Mouse (Mus musculus) forebrain, embryonic 11.5 days (tissue): ENCODE measurements at regions not wholly inside any gene's neighbourhood (a gene's known extent, or its start where the extent isn't known, plus 50 kb on each side); places are given as distances from the start of the nearest gene placed in this dataset.
A peak's percentile ranks its signal among the peaks of the same experiment; 100 is the strongest.

Experiments
- ATAC-seq: fragments of 200-750 bp; cut with Nextera tagmentation; replicated peaks from 2 replicates; pipeline ENCODE4 v1.8.0; 2017; ENCODE audit warnings: moderate TSS enrichment; ENCODE audit not compliant: low FRiP score
- DNase-seq: peaks from one replicate; pipeline ENCODE4 v3.0.0-alpha.2; 2017; ENCODE audit warnings: low spot score
- H3K27ac ChIP-seq: fragments of 300-500 bp; sonication (generic); 2 replicates; pipeline ENCODE4 v1.5.1; 2014; ENCODE audit warnings: low read depth, low read length
- H3K27me3 ChIP-seq: fragments of 300-500 bp; sonication (generic); 2 replicates; pipeline ENCODE4 v1.6.1; 2014; ENCODE audit warnings: mild to moderate bottlenecking, low read length, mixed read lengths; ENCODE audit not compliant: control insufficient read depth, insufficient read depth
- H3K36me3 ChIP-seq: fragments of 300-500 bp; sonication (generic); 2 replicates; pipeline ENCODE4 v1.6.1; 2014; ENCODE audit warnings: mild to moderate bottlenecking, low read length, moderate library complexity, mixed read lengths; ENCODE audit not compliant: control insufficient read depth, insufficient read depth
- H3K4me1 ChIP-seq: fragments of 300-500 bp; sonication (generic); replicated peaks from 2 replicates; pipeline ENCODE4 v1.6.1; 2014; ENCODE audit warnings: low read length, mixed read lengths; ENCODE audit not compliant: control insufficient read depth, insufficient read depth
- H3K4me2 ChIP-seq: fragments of 300-500 bp; sonication (generic); 2 replicates; pipeline ENCODE4 v1.6.1; 2014; ENCODE audit warnings: low read depth, mild to moderate bottlenecking, low read length, moderate library complexity, mixed read lengths; ENCODE audit not compliant: severe bottlenecking
- H3K4me3 ChIP-seq: fragments of 300-500 bp; sonication (generic); 2 replicates; pipeline ENCODE4 v1.5.1; 2014; ENCODE audit warnings: low read depth, low read length
- H3K9ac ChIP-seq: fragments of 300-500 bp; sonication (generic); 2 replicates; pipeline ENCODE4 v1.6.1; 2014; ENCODE audit warnings: low read length
- H3K9me3 ChIP-seq: fragments of 300-500 bp; sonication (generic); 2 replicates; pipeline ENCODE4 v1.6.1; 2016; ENCODE audit warnings: low read length, mixed read lengths; ENCODE audit not compliant: control insufficient read depth
- WGBS: fragments of 180-500 bp; shearing (Covaris S2); extraction: QIAGEN DNeasy Blood & Tissue Kit; methylation state at CpG from one replicate; pipeline ENCODE4 v1.1.7; 2014; 5-methylcytosine and 5-hydroxymethylcytosine counted together

GRCm38 (mm10) chr3:151210978-151211377 lies 226.7 kb upstream of the Adgrl4 start:
- no peak for ATAC-seq
- WGBS = 87% methylated on average over 4 of the region's 4 CpGs
- Histone ChIP-seq H3K4me2 (no peak overlapping the region), H3K4me3 (no peak overlapping the region), H3K27ac (no peak overlapping the region), H3K4me1 (no peaks in the 10 kb centered on the region), H3K9me3 (no peaks in the 10 kb centered on the region), H3K27me3 (no peaks in the 10 kb centered on the region), H3K9ac (no peak overlapping the region), H3K36me3 (no peaks in the 10 kb centered on the region)
- DNase-seq = no peak

GRCm38 (mm10) chr3:151216764-151217502 lies 220.8 kb upstream of the Adgrl4 start:
- no peak overlapping the region for H3K4me2 ChIP-seq
- no peak overlapping the region for H3K27ac ChIP-seq
- ATAC-seq = no peak
- WGBS = 79% methylated on average over 3 of the region's 3 CpGs
- H3K36me3 ChIP-seq = no peaks in the 10 kb centered on the region
- no peaks in the 10 kb centered on the region for H3K9me3 ChIP-seq
- no peak for DNase-seq
- H3K27me3 ChIP-seq = no peaks in the 10 kb centered on the region
- no peak overlapping the region for H3K9ac ChIP-seq
- H3K4me3 ChIP-seq = no peak overlapping the region
- no peaks in the 10 kb centered on the region for H3K4me1 ChIP-seq

DNA sequence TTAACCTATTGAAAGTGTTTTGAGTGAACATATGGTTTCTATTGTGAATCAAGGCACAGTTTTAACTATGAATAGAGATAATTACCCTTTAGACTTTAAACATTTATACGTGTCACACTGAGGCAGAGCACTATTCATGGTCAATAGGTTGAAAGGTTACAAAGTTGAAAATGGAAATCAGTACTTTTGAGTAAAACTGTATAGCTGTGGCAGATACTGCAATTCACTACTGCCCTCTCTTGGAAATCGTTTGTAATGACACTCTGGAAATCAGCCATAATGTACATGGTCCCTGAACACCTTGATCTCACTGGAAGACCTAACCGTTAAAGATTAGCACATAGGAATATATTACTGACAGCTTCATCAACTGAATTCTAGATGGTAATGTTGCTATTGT lies 215.3 kb upstream of the Adgrl4 start:
- no peak overlapping the region for H3K4me2 ChIP-seq
- DNase-seq = no peak
- H3K9me3 ChIP-seq = no peaks in the 10 kb centered on the region
- ATAC-seq = peak; percentile 66
- no peaks in the 10 kb centered on the region for H3K36me3 ChIP-seq
- WGBS = 18% methylated on average over 3 of the region's 3 CpGs
- H3K4me3 ChIP-seq = no peak overlapping the region
- H3K4me1 ChIP-seq = no peaks in the 10 kb centered on the region
- H3K9ac ChIP-seq = no peak overlapping the region
- H3K27me3 ChIP-seq = no peaks in the 10 kb centered on the region
- H3K27ac ChIP-seq = no peak overlapping the region

GRCm38 (mm10) chr3:151252458-151252857 lies 185.2 kb upstream of the Adgrl4 start:
- Histone ChIP-seq H3K36me3 (no peaks in the 10 kb centered on the region), H3K4me3 (no peak overlapping the region), H3K27me3 (no peaks in the 10 kb centered on the region), H3K9ac (no peak overlapping the region), H3K27ac (no peak overlapping the region), H3K4me1 (no peaks in the 10 kb centered on the region), H3K9me3 (no peaks in the 10 kb centered on the region), H3K4me2 (no peak overlapping the region)
- DNase-seq = no peak
- ATAC-seq = no peak
- 83% methylated on average over 2 of the region's 2 CpGs for WGBS

- Histone ChIP-seq H3K4me1 (no peaks in the 10 kb centered on the region), H3K9ac (no peak overlapping the region), H3K4me2 (no peak overlapping the region), H3K27ac (no peak overlapping the region), H3K27me3 (no peaks in the 10 kb centered on the region), H3K9me3 (no peaks in the 10 kb centered on the region), H3K36me3 (no peaks in the 10 kb centered on the region), H3K4me3 (no peak overlapping the region)
- DNase-seq (no peak), ATAC-seq (no peak)
- WGBS = 80% methylated on average over 3 of the region's 3 CpGs
Observed at GRCm38 (mm10) chr3:151262821-151263220, 174.9 kb upstream of the Adgrl4 start.

GRCm38 (mm10) chr3:151265658-151266057 lies 172.0 kb upstream of the Adgrl4 start:
- no peak overlapping the region for H3K4me3 ChIP-seq
- H3K36me3 ChIP-seq = no peaks in the 10 kb centered on the region
- H3K4me1 ChIP-seq = no peaks in the 10 kb centered on the region
- 21% methylated on average over 2 of the region's 2 CpGs for WGBS
- no peak overlapping the region for H3K9ac ChIP-seq
- no peak overlapping the region for H3K27ac ChIP-seq
- DNase-seq (no peak), ATAC-seq (no peak)
- no peaks in the 10 kb centered on the region for H3K9me3 ChIP-seq
- H3K4me2 ChIP-seq = no peak overlapping the region
- no peaks in the 10 kb centered on the region for H3K27me3 ChIP-seq

- 64% methylated on average over 2 of the region's 2 CpGs for WGBS
- no peaks in the 10 kb centered on the region for H3K9me3 ChIP-seq
- no peak overlapping the region for H3K4me3 ChIP-seq
- H3K36me3 ChIP-seq = no peaks in the 10 kb centered on the region
- no peak overlapping the region for H3K27ac ChIP-seq
- no peaks in the 10 kb centered on the region for H3K4me1 ChIP-seq
- no peak overlapping the region for H3K9ac ChIP-seq
- no peaks in the 10 kb centered on the region for H3K27me3 ChIP-seq
- DNase-seq (no peak), ATAC-seq (no peak)
- H3K4me2 ChIP-seq = no peak overlapping the region
Observed at GRCm38 (mm10) chr3:151269514-151269913, 168.2 kb upstream of the Adgrl4 start.

DNA sequence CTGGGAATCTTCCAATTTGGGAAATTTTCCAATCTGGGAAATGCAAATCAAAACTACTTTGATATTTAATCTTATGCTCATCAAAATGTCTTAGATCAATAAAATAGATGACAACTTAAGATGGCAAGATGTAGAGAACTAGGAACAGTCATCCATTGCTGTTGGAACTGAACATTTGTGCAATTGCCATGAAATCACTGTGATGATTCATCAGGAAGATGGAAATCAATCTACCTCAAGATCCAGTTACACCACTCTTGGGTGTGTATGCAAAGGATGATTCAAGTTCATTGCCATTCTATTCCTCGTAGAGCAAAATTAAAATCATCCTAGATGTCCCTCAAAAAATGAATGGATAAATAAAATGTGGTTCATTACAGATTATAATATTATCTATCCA lies 153.9 kb upstream of the Adgrl4 start:
- Histone ChIP-seq H3K4me2 (no peak overlapping the region), H3K9ac (no peak overlapping the region), H3K27me3 (no peaks in the 10 kb centered on the region), H3K36me3 (no peaks in the 10 kb centered on the region), H3K27ac (no peak overlapping the region), H3K4me1 (no peaks in the 10 kb centered on the region), H3K4me3 (no peak overlapping the region), H3K9me3 (no peaks in the 10 kb centered on the region)
- no peak for DNase-seq
- 93% methylated on average over 1 of the region's 1 CpGs for WGBS
- ATAC-seq = no peak

GRCm38 (mm10) chr3:151293981-151294605 lies 143.6 kb upstream of the Adgrl4 start:
- Histone ChIP-seq H3K4me1 (no peaks in the 10 kb centered on the region), H3K9ac (no peak overlapping the region), H3K27me3 (no peaks in the 10 kb centered on the region), H3K4me3 (no peak overlapping the region), H3K27ac (no peak overlapping the region), H3K9me3 (no peaks in the 10 kb centered on the region), H3K4me2 (no peak overlapping the region), H3K36me3 (no peaks in the 10 kb centered on the region)
- peak; percentile 58 for DNase-seq
- WGBS = 22% methylated on average over 11 of the region's 11 CpGs
- ATAC-seq = peak; percentile 91
